Mouse (Mus musculus) urinary bladder, postnatal 36 days (tissue): ENCODE measurements around the gene Psmb1.
"Not testable (repeated sequence)": the region's sequence is repeated elsewhere in the genome, so short reads cannot be mapped to it uniquely, and the experiment has no call there.

ENCODE experiments used
- DNase-seq, 2 experiments: peaks; one replicate each; pipeline ENCODE4 v3.0.0; 2022; ENCODE audit warnings: low spot score in 2 of 2, mixed read lengths in 1 of 2

Gene Psmb1

DNA sequence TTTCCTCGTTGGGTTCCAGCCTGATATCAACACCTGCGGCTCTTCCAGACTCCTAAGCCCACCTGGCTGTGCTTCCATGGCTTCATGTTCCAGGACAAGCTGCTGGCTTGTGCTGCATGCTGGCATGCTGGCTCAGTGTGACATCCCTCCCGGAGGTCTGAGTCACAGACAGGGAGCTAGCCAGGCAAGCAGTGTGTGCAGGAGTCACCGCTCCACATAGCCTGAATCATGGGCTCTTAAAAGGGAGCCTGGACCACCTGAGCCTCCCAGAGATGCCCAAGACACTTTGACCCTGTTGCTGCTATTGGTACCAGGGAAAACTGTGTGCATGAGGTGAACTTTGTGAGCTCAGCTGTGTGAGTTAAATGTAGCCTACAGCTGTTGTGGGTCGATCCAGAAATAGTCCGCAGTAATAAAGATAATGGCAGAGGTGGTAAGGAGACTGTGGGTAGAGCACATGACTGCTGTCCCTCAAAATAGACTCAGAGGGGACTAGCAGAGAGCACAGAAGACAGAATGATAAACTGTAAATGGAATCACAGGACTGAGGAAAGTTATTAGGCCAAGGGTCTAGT, 37.5 kb downstream of the Psmb1 start:
- no peak for DNase-seq

DNA sequence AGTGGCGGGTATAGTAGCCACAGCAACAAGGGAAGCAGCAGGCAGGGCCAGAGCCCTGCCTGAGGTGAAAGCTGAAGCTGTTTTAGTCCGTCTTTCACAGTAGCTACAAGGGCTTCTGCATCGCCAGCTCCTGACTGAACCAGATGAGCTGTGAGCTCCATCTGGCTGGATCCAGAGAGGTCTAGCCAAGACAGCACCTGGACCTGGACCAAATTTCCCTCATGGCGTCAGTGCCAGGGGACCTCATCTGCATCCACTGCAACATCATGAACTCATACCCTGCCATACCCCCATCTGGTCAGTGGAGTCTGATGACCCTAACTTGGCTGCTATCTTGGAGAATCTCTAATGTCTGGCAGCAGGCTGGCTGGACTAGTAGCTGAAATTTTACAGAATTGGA, 39.8 kb downstream of the Psmb1 start:
- DNase-seq, result no peak

DNA sequence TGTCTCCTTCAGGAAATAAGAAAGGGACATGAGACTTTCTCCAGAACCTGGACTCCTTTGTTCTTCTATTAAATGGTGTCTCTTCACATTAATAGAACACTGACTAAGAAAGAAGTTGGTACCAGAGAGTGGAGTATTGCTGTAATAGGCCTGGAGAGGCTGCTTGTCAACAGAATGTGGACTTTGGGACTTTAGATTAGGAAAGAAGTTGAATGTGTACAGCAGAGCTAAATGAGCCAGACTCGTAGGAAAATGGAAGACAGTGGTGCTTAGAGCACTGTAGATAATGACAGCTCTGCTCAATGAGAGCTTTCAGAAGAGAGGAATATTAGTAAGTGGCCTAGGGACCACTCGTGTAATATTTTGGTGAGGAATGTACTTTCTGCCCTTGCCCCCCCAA, 43.0 kb downstream of the Psmb1 start:
- no peak for DNase-seq

DNA sequence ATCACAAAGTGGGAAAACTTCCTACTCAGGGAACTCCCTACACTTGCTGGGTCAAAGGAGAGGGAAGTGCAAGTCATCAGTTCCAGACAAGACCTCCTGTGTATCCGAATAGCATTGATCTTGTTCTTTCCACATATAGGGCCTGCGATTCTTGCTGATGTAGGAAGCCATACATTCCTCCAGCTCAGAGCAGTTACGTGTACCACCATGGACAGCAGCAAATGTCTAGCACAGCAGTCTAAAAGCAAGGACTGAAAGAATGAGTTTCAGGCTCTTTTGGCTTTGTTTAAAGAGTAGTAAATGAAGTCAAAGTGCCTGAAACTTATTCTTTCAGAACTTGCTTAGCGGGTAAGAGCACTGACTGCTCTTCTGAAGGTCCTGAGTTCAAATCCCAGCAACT, 44.3 kb downstream of the Psmb1 start:
- DNase-seq, result no peak

DNA sequence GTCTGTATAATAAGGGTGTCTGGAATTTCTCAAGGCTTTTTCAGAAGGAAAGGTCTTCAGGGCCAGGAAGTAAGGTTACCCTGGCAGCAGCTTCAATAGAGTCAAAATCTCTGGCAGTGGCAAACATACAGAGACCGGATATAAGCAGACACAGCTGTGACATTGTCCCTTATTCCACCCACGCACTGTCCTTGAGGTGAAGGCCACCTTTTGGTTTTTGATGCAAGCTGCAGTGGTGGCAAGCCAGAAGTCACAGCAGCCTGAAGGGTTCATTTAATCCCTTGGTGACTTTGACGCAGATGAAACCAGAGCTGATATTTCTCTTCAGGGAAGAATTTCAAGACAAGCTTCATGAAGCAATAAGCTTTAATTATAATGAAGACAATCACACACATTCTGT, 49.9 kb downstream of the Psmb1 start:
- no peak for DNase-seq

DNA sequence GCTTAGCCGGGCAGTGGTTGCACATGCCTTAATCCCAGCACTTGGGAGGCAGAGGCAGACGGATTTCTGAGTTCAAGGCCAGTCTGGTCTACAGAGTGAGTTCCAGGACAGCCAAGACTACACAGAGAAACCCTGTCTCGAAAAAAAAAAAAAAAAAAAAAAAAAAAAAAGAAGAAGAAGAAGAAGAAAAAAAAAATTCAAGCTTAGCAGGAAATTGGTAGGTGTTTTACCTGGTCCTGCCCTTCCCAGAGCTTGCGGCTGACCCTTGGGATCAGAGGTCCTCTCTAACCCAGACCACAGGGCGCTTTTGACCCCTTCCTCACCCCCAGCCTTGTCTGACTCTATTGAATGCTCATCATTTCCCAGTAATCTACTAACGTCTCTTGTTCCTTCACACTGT, 50.4 kb downstream of the Psmb1 start:
- DNase-seq, result not testable (repeated sequence)

DNA sequence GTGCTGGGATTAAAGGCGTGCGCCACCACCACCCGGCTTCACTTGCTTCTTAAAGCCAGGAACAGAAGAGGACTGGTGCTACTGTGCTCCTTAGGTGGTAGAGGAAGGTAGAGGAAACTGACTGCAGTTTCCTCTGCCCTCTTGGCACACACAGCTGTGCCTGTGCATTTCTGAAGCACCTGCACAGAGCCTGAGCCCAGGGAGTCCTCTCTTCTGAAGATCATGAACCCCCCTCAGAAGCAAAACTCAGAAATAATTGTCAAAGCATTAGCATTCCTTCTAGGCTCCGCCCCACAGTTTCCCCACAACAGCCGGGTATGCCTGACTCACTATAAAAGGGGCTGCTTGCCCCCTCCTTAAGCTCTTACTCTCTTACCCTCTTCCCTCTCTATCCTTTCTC, 51.7 kb downstream of the Psmb1 start:
- DNase-seq, result no peak

DNA sequence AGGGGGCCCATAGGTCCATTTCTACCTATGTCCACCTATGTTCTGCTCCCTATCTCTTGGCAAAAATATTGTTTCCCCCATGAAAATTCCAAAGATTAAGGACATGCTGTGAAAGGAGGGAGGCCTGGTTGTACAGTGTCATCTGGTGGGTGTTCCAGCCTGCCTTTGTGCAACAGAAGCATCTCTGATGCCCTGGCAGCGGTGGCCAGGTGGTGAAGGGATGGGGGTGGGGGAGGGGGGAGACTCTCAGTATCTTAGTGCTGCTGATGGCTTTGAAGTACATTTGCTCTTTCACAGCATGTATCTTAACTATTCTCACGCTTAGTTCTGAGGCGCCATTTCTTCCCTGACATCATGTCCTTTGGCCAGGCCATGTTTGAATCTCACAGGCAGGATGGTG, 54.1 kb downstream of the Psmb1 start:
- DNase-seq, result no peak

DNA sequence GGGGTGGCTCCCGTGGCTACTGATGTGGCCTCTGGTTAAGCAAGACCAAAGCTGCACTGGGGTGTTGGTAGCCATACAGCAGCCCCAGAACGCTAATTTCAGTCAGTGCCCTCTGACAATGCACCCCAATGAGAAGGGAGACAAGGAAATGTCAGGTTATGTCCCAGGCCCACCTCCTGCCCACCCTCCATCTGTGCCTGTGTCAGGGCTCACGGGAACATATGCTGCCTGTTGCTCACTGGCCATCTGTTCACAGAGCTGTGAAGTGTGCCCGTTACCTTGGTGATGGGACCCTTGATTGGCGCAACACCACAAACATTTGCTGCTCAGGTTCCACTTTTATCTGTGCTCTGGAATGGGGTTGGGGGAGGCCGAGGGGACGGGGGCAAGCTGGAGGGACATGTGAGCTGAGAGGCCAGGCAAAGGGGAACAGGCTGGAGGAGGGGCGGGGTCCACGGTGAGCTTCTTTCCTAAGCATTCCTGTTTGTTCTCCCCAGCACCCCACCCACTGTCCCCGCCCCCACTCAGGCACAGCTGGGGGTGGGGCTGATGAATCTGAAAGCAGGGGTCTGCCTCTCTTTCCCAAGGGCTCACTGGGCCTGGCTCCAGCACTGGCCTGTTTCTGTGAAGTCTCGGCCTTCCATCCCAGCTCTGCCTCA, 59.0 kb downstream of the Psmb1 start:
- DNase-seq, result no peak

DNA sequence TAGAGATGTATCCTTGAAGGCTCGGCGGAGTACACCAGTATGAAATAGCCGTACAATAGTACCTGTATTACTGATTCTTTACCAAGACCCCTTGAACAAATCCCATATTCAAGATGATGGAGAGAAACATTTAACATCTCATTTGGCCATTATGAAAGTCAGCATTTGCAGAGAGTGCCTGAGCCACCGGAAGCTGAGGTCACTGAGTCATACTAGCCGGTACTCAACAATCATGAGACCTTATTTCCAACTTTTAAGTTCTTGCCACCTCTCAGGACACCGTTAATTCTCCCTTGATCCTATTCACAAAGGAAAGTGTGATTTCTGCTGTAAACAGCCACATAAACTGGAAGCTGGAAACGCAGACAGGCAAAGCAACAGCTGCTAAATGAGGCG, 59.5 kb downstream of the Psmb1 start:
- no peak for DNase-seq

DNA sequence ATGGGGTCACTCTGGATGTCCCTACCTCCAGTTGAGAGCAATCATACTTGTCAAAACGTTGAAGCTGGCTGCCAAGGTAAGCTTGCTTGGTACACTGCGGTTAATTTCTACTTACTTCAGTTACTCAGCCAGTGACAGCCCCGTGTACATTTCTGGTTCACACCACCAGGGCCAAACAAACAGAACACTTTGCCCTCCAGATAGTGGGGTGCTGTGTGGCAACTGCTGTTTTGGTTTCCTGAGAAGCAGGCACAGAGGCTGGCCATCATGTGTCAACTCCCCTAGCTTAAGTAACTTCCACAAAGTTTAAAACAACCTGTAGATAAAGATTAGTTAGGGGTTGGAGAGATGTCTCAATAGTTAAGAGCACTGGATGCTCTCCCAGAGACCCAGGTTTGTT, 64.8 kb downstream of the Psmb1 start:
- no peak for DNase-seq

DNA sequence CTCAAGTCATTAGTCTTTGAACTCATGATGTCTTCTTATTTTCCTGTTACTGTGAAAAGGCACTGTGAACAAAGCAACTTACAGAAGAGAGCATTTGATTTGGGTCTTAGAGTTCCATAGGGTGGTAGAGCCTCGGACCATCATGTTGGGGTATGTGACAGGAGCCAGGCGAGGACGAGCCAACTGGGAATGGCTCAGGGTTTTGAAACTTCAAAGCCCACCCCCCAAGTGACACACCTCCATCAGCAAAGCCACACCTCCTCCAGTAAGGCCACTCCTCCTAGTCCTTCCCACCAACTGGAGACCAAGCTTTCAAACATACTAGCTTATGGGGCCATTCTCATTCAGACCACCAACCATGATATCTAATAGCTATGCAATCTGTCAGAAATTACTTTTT, 67.5 kb downstream of the Psmb1 start:
- DNase-seq, result no peak

DNA sequence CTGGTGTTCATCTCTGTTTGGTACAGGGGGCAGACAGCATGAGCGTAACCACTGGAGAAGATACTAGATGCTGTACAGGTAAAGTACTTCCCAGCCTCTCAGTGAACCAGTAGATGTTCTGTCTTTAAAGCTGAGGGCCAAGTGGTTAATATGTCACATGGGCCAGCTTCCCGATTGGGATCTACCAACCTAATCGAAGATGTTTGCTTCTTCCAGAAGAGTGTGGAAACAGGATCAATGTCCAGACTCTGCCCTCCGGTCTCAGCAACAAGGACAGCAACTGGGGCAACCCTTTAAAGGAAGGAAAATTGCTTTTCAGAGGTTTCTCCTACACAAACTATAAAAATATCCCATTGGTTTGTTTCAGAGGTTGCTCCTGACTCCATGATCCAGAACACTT, 68.0 kb downstream of the Psmb1 start:
- no peak for DNase-seq

DNA sequence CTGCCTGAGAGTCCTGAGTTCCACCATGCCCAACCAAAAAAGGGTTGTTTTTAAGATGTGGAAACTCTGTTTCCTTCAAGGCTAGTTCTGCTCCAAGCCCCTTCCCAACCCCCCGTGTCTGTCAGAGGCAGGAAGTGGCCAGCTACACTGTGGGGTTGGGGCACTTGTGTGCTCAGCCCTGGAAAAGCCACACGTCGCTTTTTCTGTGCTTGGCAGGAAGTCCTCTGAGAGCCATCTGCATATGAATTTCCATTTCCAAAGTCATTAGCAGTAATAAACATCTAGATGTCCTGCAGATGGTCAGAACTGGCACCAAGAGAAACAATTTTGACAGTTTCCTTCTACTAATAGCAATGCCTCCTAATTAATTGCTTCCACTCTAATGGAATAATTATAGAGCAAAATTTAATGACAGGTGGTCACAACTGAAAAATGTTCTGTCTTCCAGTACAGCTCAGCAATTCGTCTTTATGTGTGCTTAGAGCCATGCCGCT, 68.5 kb downstream of the Psmb1 start:
- DNase-seq, result no peak

DNA sequence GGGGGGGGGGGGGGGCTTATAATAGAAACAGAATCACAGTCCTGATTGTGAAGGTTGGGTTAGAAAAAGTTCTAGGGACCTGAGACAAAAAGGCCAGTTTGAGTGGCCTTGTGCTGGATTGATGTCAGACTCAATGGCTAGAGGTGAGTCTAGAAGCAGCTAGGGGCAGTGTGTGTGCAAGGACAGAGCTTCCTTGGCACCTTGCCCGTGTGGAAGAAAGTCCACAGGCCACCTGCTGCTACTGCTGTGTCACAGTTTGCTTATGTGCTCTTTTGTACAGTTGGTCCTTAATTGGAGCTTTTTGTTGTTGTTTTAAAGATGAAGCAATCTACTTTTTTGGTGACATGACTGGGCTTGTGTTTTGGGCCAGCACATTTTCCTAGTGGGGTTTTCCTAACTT, 69.6 kb downstream of the Psmb1 start:
- no peak for DNase-seq

DNA sequence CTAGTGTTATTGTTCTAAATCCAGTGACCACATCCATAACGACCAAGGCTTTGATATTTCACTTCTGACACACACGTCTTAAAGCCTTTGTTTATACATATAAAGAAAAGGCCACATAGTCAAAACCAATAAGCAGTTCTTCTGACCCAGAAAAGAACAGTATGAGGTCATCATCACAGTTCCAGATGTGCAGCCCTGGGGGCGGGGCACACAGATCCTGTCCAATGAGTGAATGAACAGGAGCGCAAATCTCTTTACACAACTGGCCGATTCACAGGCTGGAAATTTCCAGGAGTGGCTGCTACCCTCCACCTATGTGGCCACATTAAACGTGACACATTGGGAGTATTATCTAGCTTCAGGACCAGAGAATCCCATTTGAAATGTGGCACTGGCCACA, 70.1 kb downstream of the Psmb1 start:
- DNase-seq, result no peak

DNA sequence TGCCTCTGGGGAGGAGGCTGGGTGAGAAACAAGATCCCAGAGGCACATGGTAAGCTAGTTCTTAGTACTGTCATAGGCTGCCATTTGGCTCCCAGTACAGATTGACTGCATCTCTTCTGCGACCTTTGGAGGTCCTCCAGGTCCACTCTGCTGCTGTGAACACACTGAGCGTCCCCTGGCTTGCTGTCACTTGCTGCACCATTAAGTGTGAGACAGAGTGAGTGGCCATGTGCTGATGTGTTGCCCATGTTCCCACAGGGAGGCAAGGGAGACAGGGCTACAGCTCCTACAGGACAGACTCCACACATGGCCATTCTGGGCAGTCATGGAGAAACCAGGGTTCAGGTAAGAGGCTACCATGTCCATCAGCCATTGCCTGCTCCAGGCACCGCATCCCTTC, 73.6 kb downstream of the Psmb1 start:
- DNase-seq, result no peak
